Mouse (Mus musculus): ENCODE results near the gene Vmn1r200. TPM values are rescaled to one million over a fixed set of nuclear protein-coding genes. Genes with fewer than 3 reads are reported as not detected.
"Not testable (repeated sequence)": the region's sequence is repeated elsewhere in the genome, so short reads cannot be mapped to it uniquely, and the experiment has no call there.

Vmn1r200 gene
- polyA plus RNA-seq (2014; fragmentation: Nextera tagmentation; extraction: Ambion mirVana) = not detected in 2 replicates

DNA sequence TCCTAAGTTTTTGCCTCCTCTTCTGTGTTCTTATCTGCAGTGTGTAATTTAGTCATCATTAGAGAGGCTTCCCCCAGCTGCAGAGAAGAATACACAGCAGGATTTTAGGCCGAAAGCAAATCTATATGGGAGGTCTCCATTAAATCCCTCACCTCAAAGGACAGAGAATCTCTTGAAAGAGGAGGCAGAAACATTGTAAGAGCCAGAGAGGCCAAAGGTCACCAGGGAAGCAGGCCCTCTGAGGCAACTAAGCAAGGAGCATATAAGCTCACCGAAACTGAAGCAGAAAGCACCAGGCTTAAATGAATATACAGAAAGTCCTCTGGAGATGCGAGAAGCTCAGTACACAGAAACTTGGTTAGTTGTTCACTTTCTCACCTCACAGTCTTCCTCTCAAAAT is at the start of gene Vmn1r200:
Vmn1r200 (plus strand) TSS at position 301 of the 400 bp plus-strand sequence.
- Histone ChIP-seq H3K4me3 (ENCODE audit: low read depth, low read length) (no peak within 1 kb of the TSS), H3K4me1 (ENCODE audit: control insufficient read depth, insufficient read depth, low read length) (no peaks in the 10 kb centered on the region), H3K36me3 (replicated peaks; ENCODE audit: control insufficient read depth, insufficient read depth, low read depth, low read length) (no peaks in the 10 kb centered on the region), H3K27me3 (ENCODE audit: control insufficient read depth, insufficient read depth, low read length) (no peaks in the 10 kb centered on the region), H3K9me3 (replicated peaks; ENCODE audit: control insufficient read depth, low read length) (no peaks in the 10 kb centered on the region), H3K27ac (replicated peaks; ENCODE audit: low read depth, low read length) (no peak within 1 kb of the TSS), H3K9ac (replicated peaks; ENCODE audit: low read length) (no peak within 1 kb of the TSS), H3K4me2 (ENCODE audit: low read depth, low read length) (no peak within 1 kb of the TSS)
- ATAC-seq (replicated peaks; ENCODE audit: insufficient number of reproducible peaks, low FRiP score, low TSS enrichment, low read depth) (no peak), DNase-seq (ENCODE audit: low spot score) (no peak)
- 27% methylated on average over 3 of the region's 3 CpGs for WGBS

DNA sequence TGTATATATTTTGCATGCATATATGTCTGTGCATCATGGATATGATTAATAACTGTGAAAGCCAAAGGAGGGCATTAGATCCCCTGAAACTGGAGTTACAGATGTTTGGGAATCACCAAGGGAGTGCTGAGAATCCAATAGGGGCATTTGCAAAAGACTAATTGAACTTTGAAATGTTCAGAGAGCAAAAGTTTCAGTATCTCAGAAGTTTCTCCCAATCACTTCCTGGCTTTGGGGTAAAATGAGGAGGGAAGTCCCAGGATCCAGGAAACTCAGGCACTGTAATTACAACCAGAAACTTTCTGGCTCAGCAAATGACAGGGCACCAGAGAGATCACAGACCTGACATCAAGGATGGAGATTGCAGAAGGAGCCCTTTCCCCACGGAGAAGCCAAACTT is 40.1 kb upstream of the Vmn1r200 start, which contains the start of gene Vmn1r198:
Vmn1r198 (plus strand) TSS at position 301 of the 400 bp plus-strand sequence.
- Histone ChIP-seq H3K4me3 (ENCODE audit: low read depth, low read length) (no peak within 1 kb of the TSS), H3K9ac (replicated peaks; ENCODE audit: low read length) (no peak within 1 kb of the TSS), H3K4me2 (ENCODE audit: low read depth, low read length) (no peak within 1 kb of the TSS), H3K9me3 (replicated peaks; ENCODE audit: control insufficient read depth, low read length) (no peaks in the 10 kb centered on the region), H3K27me3 (ENCODE audit: control insufficient read depth, insufficient read depth, low read length) (no peaks in the 10 kb centered on the region), H3K4me1 (ENCODE audit: control insufficient read depth, insufficient read depth, low read length) (no peaks in the 10 kb centered on the region), H3K36me3 (replicated peaks; ENCODE audit: control insufficient read depth, insufficient read depth, low read depth, low read length) (no peaks in the 10 kb centered on the region), H3K27ac (replicated peaks; ENCODE audit: low read depth, low read length) (no peak within 1 kb of the TSS)
- ATAC-seq (replicated peaks; ENCODE audit: insufficient number of reproducible peaks, low FRiP score, low TSS enrichment, low read depth) = no peak
- no peak for DNase-seq (ENCODE audit: low spot score)
- 6% methylated on average over 1 of the region's 1 CpGs for WGBS

GRCm38 (mm10) chr13:22350813-22351212 is 39.4 kb upstream of the Vmn1r200 start:
- Histone ChIP-seq H3K4me2 (ENCODE audit: low read depth, low read length) (no peak overlapping the region), H3K9me3 (replicated peaks; ENCODE audit: control insufficient read depth, low read length) (no peaks in the 10 kb centered on the region), H3K27me3 (ENCODE audit: control insufficient read depth, insufficient read depth, low read length) (no peaks in the 10 kb centered on the region), H3K4me1 (ENCODE audit: control insufficient read depth, insufficient read depth, low read length) (no peaks in the 10 kb centered on the region), H3K4me3 (ENCODE audit: low read depth, low read length) (no peak overlapping the region), H3K27ac (replicated peaks; ENCODE audit: low read depth, low read length) (no peak overlapping the region), H3K9ac (replicated peaks; ENCODE audit: low read length) (no peak overlapping the region), H3K36me3 (replicated peaks; ENCODE audit: control insufficient read depth, insufficient read depth, low read depth, low read length) (no peaks in the 10 kb centered on the region)
- ATAC-seq (replicated peaks; ENCODE audit: insufficient number of reproducible peaks, low FRiP score, low TSS enrichment, low read depth) = no peak
- DNase-seq (ENCODE audit: low spot score) = no peak
- WGBS = 72% methylated on average over 1 of the region's 1 CpGs

DNA sequence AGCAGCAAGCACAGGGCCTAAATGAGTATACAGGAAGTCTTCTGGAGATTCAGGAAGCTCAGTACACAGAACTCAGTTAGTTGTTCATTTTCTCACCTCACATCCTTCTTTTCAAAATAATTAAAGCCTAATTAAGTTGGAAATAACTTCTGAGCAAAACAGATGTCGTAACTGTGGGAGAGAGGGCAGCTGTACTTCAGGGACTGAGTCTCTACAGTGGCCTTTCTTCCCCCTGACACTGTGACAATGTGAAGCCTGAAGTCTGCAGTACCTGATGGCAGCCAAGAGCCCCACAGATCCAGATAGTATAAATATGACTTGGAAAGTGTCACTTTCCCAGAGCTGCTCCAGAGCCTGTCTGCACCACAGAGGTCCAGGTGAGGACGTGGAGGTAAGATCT is 10.7 kb upstream of the Vmn1r200 start, which contains the start of gene Vmn1r199:
Vmn1r199 (plus strand) TSS at position 301 of the 400 bp plus-strand sequence.
- Histone ChIP-seq H3K36me3 (replicated peaks; ENCODE audit: control insufficient read depth, insufficient read depth, low read depth, low read length) (no peaks in the 10 kb centered on the region), H3K27me3 (ENCODE audit: control insufficient read depth, insufficient read depth, low read length) (no peaks in the 10 kb centered on the region), H3K27ac (replicated peaks; ENCODE audit: low read depth, low read length) (no peak within 1 kb of the TSS), H3K9ac (replicated peaks; ENCODE audit: low read length) (no peak within 1 kb of the TSS), H3K9me3 (replicated peaks; ENCODE audit: control insufficient read depth, low read length) (no peaks in the 10 kb centered on the region), H3K4me1 (ENCODE audit: control insufficient read depth, insufficient read depth, low read length) (no peaks in the 10 kb centered on the region), H3K4me2 (ENCODE audit: low read depth, low read length) (no peak within 1 kb of the TSS), H3K4me3 (ENCODE audit: low read depth, low read length) (no peak within 1 kb of the TSS)
- 66% methylated on average over 2 of the region's 2 CpGs for WGBS
- DNase-seq (ENCODE audit: low spot score) (no peak), ATAC-seq (replicated peaks; ENCODE audit: insufficient number of reproducible peaks, low FRiP score, low TSS enrichment, low read depth) (no peak)

DNA sequence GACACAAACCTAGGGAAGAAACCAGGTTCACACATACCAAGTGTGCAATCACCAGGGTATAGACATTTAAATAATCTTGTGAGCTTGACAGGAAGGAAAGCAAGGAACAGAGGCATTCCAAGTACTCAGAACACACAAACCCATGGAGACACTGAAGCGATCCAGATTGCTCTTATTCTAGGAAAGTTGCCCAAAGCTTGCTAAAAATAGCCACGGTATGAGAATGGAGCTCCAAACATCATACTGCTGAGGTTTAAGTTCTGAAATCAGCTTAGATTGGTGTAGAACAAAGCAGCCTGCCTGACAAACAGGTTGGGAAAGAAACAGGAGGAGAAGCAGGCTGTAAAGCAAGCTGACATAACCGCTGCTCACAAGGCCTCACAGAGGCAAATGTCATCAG is 9.0 kb upstream of the Vmn1r200 start:
- DNase-seq (ENCODE audit: low spot score); H3K27ac ChIP-seq (replicated peaks; ENCODE audit: low read depth, low read length); ATAC-seq (replicated peaks; ENCODE audit: insufficient number of reproducible peaks, low FRiP score, low TSS enrichment, low read depth); H3K4me1 ChIP-seq (ENCODE audit: control insufficient read depth, insufficient read depth, low read length); H3K27me3 ChIP-seq (ENCODE audit: control insufficient read depth, insufficient read depth, low read length); H3K4me2 ChIP-seq (ENCODE audit: low read depth, low read length); H3K9ac ChIP-seq (replicated peaks; ENCODE audit: low read length); H3K36me3 ChIP-seq (replicated peaks; ENCODE audit: control insufficient read depth, insufficient read depth, low read depth, low read length); H3K9me3 ChIP-seq (replicated peaks; ENCODE audit: control insufficient read depth, low read length); H3K4me3 ChIP-seq (ENCODE audit: low read depth, low read length): not testable (repeated sequence)
- WGBS = 81% methylated on average over 3 of the region's 3 CpGs

- H3K4me3 ChIP-seq (ENCODE audit: low read depth, low read length) = no peak overlapping the region
- DNase-seq (ENCODE audit: low spot score) (no peak), ATAC-seq (replicated peaks; ENCODE audit: insufficient number of reproducible peaks, low FRiP score, low TSS enrichment, low read depth) (no peak)
- H3K4me2 ChIP-seq (ENCODE audit: low read depth, low read length) = no peak overlapping the region
- H3K27me3 ChIP-seq (ENCODE audit: control insufficient read depth, insufficient read depth, low read length) = no peaks in the 10 kb centered on the region
- H3K4me1 ChIP-seq (ENCODE audit: control insufficient read depth, insufficient read depth, low read length) = no peaks in the 10 kb centered on the region
- H3K9me3 ChIP-seq (replicated peaks; ENCODE audit: control insufficient read depth, low read length) = no peaks in the 10 kb centered on the region
- WGBS = 73% methylated on average over 3 of the region's 3 CpGs
- H3K9ac ChIP-seq (replicated peaks; ENCODE audit: low read length) = no peak overlapping the region
- no peaks in the 10 kb centered on the region for H3K36me3 ChIP-seq (replicated peaks; ENCODE audit: control insufficient read depth, insufficient read depth, low read depth, low read length)
- no peak overlapping the region for H3K27ac ChIP-seq (replicated peaks; ENCODE audit: low read depth, low read length)
These were observed 6.8 kb upstream of the Vmn1r200 start for GRCm38 (mm10) chr13:22383401-22383800.

GRCm38 (mm10) chr13:22387050-22387449 is 3.1 kb upstream of the Vmn1r200 start:
- Histone ChIP-seq H3K27ac (replicated peaks; ENCODE audit: low read depth, low read length) (no peak overlapping the region), H3K9me3 (replicated peaks; ENCODE audit: control insufficient read depth, low read length) (no peaks in the 10 kb centered on the region), H3K4me2 (ENCODE audit: low read depth, low read length) (no peak overlapping the region), H3K36me3 (replicated peaks; ENCODE audit: control insufficient read depth, insufficient read depth, low read depth, low read length) (no peaks in the 10 kb centered on the region), H3K4me1 (ENCODE audit: control insufficient read depth, insufficient read depth, low read length) (no peaks in the 10 kb centered on the region), H3K9ac (replicated peaks; ENCODE audit: low read length) (no peak overlapping the region), H3K4me3 (ENCODE audit: low read depth, low read length) (no peak overlapping the region), H3K27me3 (ENCODE audit: control insufficient read depth, insufficient read depth, low read length) (no peaks in the 10 kb centered on the region)
- ATAC-seq (replicated peaks; ENCODE audit: insufficient number of reproducible peaks, low FRiP score, low TSS enrichment, low read depth) = no peak
- DNase-seq (ENCODE audit: low spot score) = no peak
- WGBS = 100% methylated on average over 1 of the region's 1 CpGs

- Histone ChIP-seq H3K9ac (replicated peaks; ENCODE audit: low read length) (no peak overlapping the region), H3K4me2 (ENCODE audit: low read depth, low read length) (no peak overlapping the region), H3K27ac (replicated peaks; ENCODE audit: low read depth, low read length) (no peak overlapping the region), H3K4me1 (ENCODE audit: control insufficient read depth, insufficient read depth, low read length) (no peaks in the 10 kb centered on the region), H3K27me3 (ENCODE audit: control insufficient read depth, insufficient read depth, low read length) (no peaks in the 10 kb centered on the region), H3K9me3 (replicated peaks; ENCODE audit: control insufficient read depth, low read length) (no peaks in the 10 kb centered on the region), H3K36me3 (replicated peaks; ENCODE audit: control insufficient read depth, insufficient read depth, low read depth, low read length) (no peaks in the 10 kb centered on the region), H3K4me3 (ENCODE audit: low read depth, low read length) (no peak overlapping the region)
- 71% methylated on average over 1 of the region's 1 CpGs for WGBS
- no peak for ATAC-seq (replicated peaks; ENCODE audit: insufficient number of reproducible peaks, low FRiP score, low TSS enrichment, low read depth)
- DNase-seq (ENCODE audit: low spot score) = no peak
These were observed 12.8 kb downstream of the Vmn1r200 start for GRCm38 (mm10) chr13:22402978-22403377.

Measured in embryonic facial prominence, embryonic 11.5 days (tissue).